Mouse (Mus musculus): ENCODE results near the gene Gpc6. TPM values are rescaled to one million over a fixed set of nuclear protein-coding genes. Genes with fewer than 3 reads are reported as not detected.

Gpc6 gene
- polyA plus RNA-seq, 1 experiment from 2014 or later: 4.4 TPM

GRCm38 (mm10) chr14:117938554-117938953, 1013.4 kb downstream of the Gpc6 start:
- no peak for ATAC-seq (ENCODE audit: low read depth)
- WGBS (ENCODE audit: insufficient replicate concordance): 42% methylated on average over 2 of the region's 2 CpGs

GRCm38 (mm10) chr14:117939471-117939870, 1014.4 kb downstream of the Gpc6 start:
- H3K27me3 ChIP-seq (ENCODE audit: control insufficient read depth, insufficient read depth, low read depth, low read length): no peaks in the 10 kb centered on the region
- no peaks in the 10 kb centered on the region for H3K4me1 ChIP-seq (ENCODE audit: control insufficient read depth, low read depth, low read length)
- H3K9me3 ChIP-seq (replicated peaks; ENCODE audit: control insufficient read depth, low read length): no peaks in the 10 kb centered on the region
- 83% methylated on average over 7 of the region's 7 CpGs for WGBS (ENCODE audit: insufficient replicate concordance)
- H3K4me2 ChIP-seq (ENCODE audit: low read depth, low read length): no peak overlapping the region
- no peak overlapping the region for H3K27ac ChIP-seq (ENCODE audit: low read length)
- no peaks in the 10 kb centered on the region for H3K36me3 ChIP-seq (ENCODE audit: control insufficient read depth, insufficient read depth)
- ATAC-seq (ENCODE audit: low read depth): no peak
- no peak overlapping the region for H3K9ac ChIP-seq (ENCODE audit: low read depth, low read length)
- no peak overlapping the region for H3K4me3 ChIP-seq (ENCODE audit: low read depth, low read length)

More at GRCm38 (mm10) chr14:117938554-117938953, 1013.4 kb downstream of the Gpc6 start:
- H3K9ac ChIP-seq (ENCODE audit: low read depth, low read length): no peak overlapping the region
- H3K9me3 ChIP-seq (replicated peaks; ENCODE audit: control insufficient read depth, low read length): no peaks in the 10 kb centered on the region
- no peak overlapping the region for H3K4me2 ChIP-seq (ENCODE audit: low read depth, low read length)
- no peaks in the 10 kb centered on the region for H3K27me3 ChIP-seq (ENCODE audit: control insufficient read depth, insufficient read depth, low read depth, low read length)
- no peaks in the 10 kb centered on the region for H3K36me3 ChIP-seq (ENCODE audit: control insufficient read depth, insufficient read depth)
- H3K4me1 ChIP-seq (ENCODE audit: control insufficient read depth, low read depth, low read length): no peaks in the 10 kb centered on the region
- no peak overlapping the region for H3K27ac ChIP-seq (ENCODE audit: low read length)
- no peak overlapping the region for H3K4me3 ChIP-seq (ENCODE audit: low read depth, low read length)

GRCm38 (mm10) chr14:117945920-117946503, 1020.9 kb downstream of the Gpc6 start:
- Histone ChIP-seq H3K9me3 (replicated peaks; ENCODE audit: control insufficient read depth, low read length) (no peaks in the 10 kb centered on the region; the same call in 1 of the 2 replicates), H3K4me1 (ENCODE audit: control insufficient read depth, low read depth, low read length) (no peaks in the 10 kb centered on the region), H3K9ac (ENCODE audit: low read depth, low read length) (no peak overlapping the region), H3K27me3 (ENCODE audit: control insufficient read depth, insufficient read depth, low read depth, low read length) (no peaks in the 10 kb centered on the region), H3K27ac (ENCODE audit: low read length) (no peak overlapping the region), H3K4me3 (ENCODE audit: low read depth, low read length) (no peak overlapping the region), H3K4me2 (ENCODE audit: low read depth, low read length) (no peak overlapping the region), H3K36me3 (ENCODE audit: control insufficient read depth, insufficient read depth) (no peaks in the 10 kb centered on the region)
- no peak for ATAC-seq (ENCODE audit: low read depth)
- WGBS (ENCODE audit: insufficient replicate concordance): 21% methylated on average over 4 of the region's 4 CpGs

- no peak overlapping the region for H3K4me3 ChIP-seq (ENCODE audit: low read depth, low read length)
Observed at GRCm38 (mm10) chr14:117951265-117951664, 1026.2 kb downstream of the Gpc6 start.

GRCm38 (mm10) chr14:117951686-117952085, 1026.6 kb downstream of the Gpc6 start:
- Histone ChIP-seq H3K9ac (ENCODE audit: low read depth, low read length) (no peak overlapping the region), H3K4me3 (ENCODE audit: low read depth, low read length) (no peak overlapping the region), H3K36me3 (ENCODE audit: control insufficient read depth, insufficient read depth) (no peaks in the 10 kb centered on the region), H3K4me2 (ENCODE audit: low read depth, low read length) (no peak overlapping the region), H3K4me1 (ENCODE audit: control insufficient read depth, low read depth, low read length) (no peaks in the 10 kb centered on the region), H3K27me3 (ENCODE audit: control insufficient read depth, insufficient read depth, low read depth, low read length) (no peaks in the 10 kb centered on the region), H3K9me3 (replicated peaks; ENCODE audit: control insufficient read depth, low read length) (no peaks in the 10 kb centered on the region; the same call in 1 of the 2 replicates), H3K27ac (ENCODE audit: low read length) (no peak overlapping the region)
- no peak for ATAC-seq (ENCODE audit: low read depth)
- 41% methylated on average over 5 of the region's 5 CpGs for WGBS (ENCODE audit: insufficient replicate concordance)

More at GRCm38 (mm10) chr14:117951265-117951664, 1026.2 kb downstream of the Gpc6 start:
- Histone ChIP-seq H3K27me3 (ENCODE audit: control insufficient read depth, insufficient read depth, low read depth, low read length) (no peaks in the 10 kb centered on the region), H3K36me3 (ENCODE audit: control insufficient read depth, insufficient read depth) (no peaks in the 10 kb centered on the region), H3K9me3 (replicated peaks; ENCODE audit: control insufficient read depth, low read length) (no peaks in the 10 kb centered on the region; the same call in 1 of the 2 replicates), H3K27ac (ENCODE audit: low read length) (no peak overlapping the region), H3K4me1 (ENCODE audit: control insufficient read depth, low read depth, low read length) (no peaks in the 10 kb centered on the region), H3K9ac (ENCODE audit: low read depth, low read length) (no peak overlapping the region), H3K4me2 (ENCODE audit: low read depth, low read length) (no peak overlapping the region)
- 61% methylated on average over 15 of the region's 15 CpGs for WGBS (ENCODE audit: insufficient replicate concordance)
- no peak for ATAC-seq (ENCODE audit: low read depth)

- no peak overlapping the region for H3K4me2 ChIP-seq (ENCODE audit: low read depth, low read length)
- 56% methylated on average over 3 of the region's 3 CpGs for WGBS (ENCODE audit: insufficient replicate concordance)
- no peak overlapping the region for H3K27ac ChIP-seq (ENCODE audit: low read length)
- no peaks in the 10 kb centered on the region for H3K9me3 ChIP-seq (replicated peaks; ENCODE audit: control insufficient read depth, low read length)
- no peak overlapping the region for H3K4me3 ChIP-seq (ENCODE audit: low read depth, low read length)
- H3K36me3 ChIP-seq (ENCODE audit: control insufficient read depth, insufficient read depth): no peaks in the 10 kb centered on the region
- H3K27me3 ChIP-seq (ENCODE audit: control insufficient read depth, insufficient read depth, low read depth, low read length): no peaks in the 10 kb centered on the region
- no peak overlapping the region for H3K9ac ChIP-seq (ENCODE audit: low read depth, low read length)
- no peaks in the 10 kb centered on the region for H3K4me1 ChIP-seq (ENCODE audit: control insufficient read depth, low read depth, low read length)
- ATAC-seq (ENCODE audit: low read depth): no peak
Observed at GRCm38 (mm10) chr14:117956051-117956450, 1030.9 kb downstream of the Gpc6 start.

- 67% methylated on average over 11 of the region's 11 CpGs for WGBS (ENCODE audit: insufficient replicate concordance)
- Histone ChIP-seq H3K9me3 (replicated peaks; ENCODE audit: control insufficient read depth, low read length) (no peaks in the 10 kb centered on the region), H3K27ac (ENCODE audit: low read length) (no peak overlapping the region), H3K9ac (ENCODE audit: low read depth, low read length) (no peak overlapping the region), H3K4me1 (ENCODE audit: control insufficient read depth, low read depth, low read length) (no peaks in the 10 kb centered on the region), H3K4me2 (ENCODE audit: low read depth, low read length) (no peak overlapping the region), H3K4me3 (ENCODE audit: low read depth, low read length) (no peak overlapping the region), H3K36me3 (ENCODE audit: control insufficient read depth, insufficient read depth) (no peaks in the 10 kb centered on the region), H3K27me3 (ENCODE audit: control insufficient read depth, insufficient read depth, low read depth, low read length) (no peaks in the 10 kb centered on the region)
- no peak for ATAC-seq (ENCODE audit: low read depth)
Observed at GRCm38 (mm10) chr14:117958389-117958788, 1033.3 kb downstream of the Gpc6 start.

GRCm38 (mm10) chr14:117961267-117961666, 1036.2 kb downstream of the Gpc6 start:
- 59% methylated on average over 6 of the region's 6 CpGs for WGBS (ENCODE audit: insufficient replicate concordance)
- H3K9ac ChIP-seq (ENCODE audit: low read depth, low read length): no peak overlapping the region
- no peak for ATAC-seq (ENCODE audit: low read depth)

GRCm38 (mm10) chr14:117961844-117962243, 1036.7 kb downstream of the Gpc6 start:
- Histone ChIP-seq H3K4me1 (ENCODE audit: control insufficient read depth, low read depth, low read length) (no peaks in the 10 kb centered on the region), H3K27ac (ENCODE audit: low read length) (no peak overlapping the region), H3K4me2 (ENCODE audit: low read depth, low read length) (no peak overlapping the region), H3K27me3 (ENCODE audit: control insufficient read depth, insufficient read depth, low read depth, low read length) (no peaks in the 10 kb centered on the region), H3K9ac (ENCODE audit: low read depth, low read length) (no peak overlapping the region), H3K36me3 (ENCODE audit: control insufficient read depth, insufficient read depth) (no peaks in the 10 kb centered on the region), H3K9me3 (replicated peaks; ENCODE audit: control insufficient read depth, low read length) (no peaks in the 10 kb centered on the region), H3K4me3 (ENCODE audit: low read depth, low read length) (no peak overlapping the region)
- WGBS (ENCODE audit: insufficient replicate concordance): 56% methylated on average over 6 of the region's 6 CpGs
- no peak for ATAC-seq (ENCODE audit: low read depth)

More at GRCm38 (mm10) chr14:117961267-117961666, 1036.2 kb downstream of the Gpc6 start:
- H3K9me3 ChIP-seq (replicated peaks; ENCODE audit: control insufficient read depth, low read length): no peaks in the 10 kb centered on the region
- H3K27me3 ChIP-seq (ENCODE audit: control insufficient read depth, insufficient read depth, low read depth, low read length): no peaks in the 10 kb centered on the region
- no peaks in the 10 kb centered on the region for H3K36me3 ChIP-seq (ENCODE audit: control insufficient read depth, insufficient read depth)
- no peak overlapping the region for H3K4me2 ChIP-seq (ENCODE audit: low read depth, low read length)
- H3K4me1 ChIP-seq (ENCODE audit: control insufficient read depth, low read depth, low read length): no peaks in the 10 kb centered on the region
- no peak overlapping the region for H3K27ac ChIP-seq (ENCODE audit: low read length)
- no peak overlapping the region for H3K4me3 ChIP-seq (ENCODE audit: low read depth, low read length)

Measured in liver, embryonic 16.5 days (tissue).